Mouse (Mus musculus): ENCODE measurements at regions not wholly inside any gene's neighbourhood (a gene's known extent, or its start where the extent isn't known, plus 50 kb on each side); places are given as distances from the start of the nearest gene placed in this dataset.

GRCm38 (mm10) chr10:111576395-111577069 lies 70.4 kb downstream of the Phlda1 start:
- Histone ChIP-seq H3K4me1 (ENCODE audit: control insufficient read depth, insufficient read depth, low read length) (peaks cover 2% of the 10 kb centered on the region; the same call in 1 of the 2 replicates), H3K4me3 (ENCODE audit: insufficient read depth, low read length) (no peak overlapping the region), H3K27ac (ENCODE audit: insufficient read depth, low read length) (no peak overlapping the region)
- TF ChIP-seq CTCF (IDR thresholded peaks at IDR 0.05; ENCODE audit: extremely low read depth, insufficient read depth, low read length), result no peak
- TF ChIP-seq POLR2A (IDR thresholded peaks at IDR 0.05; ENCODE audit: extremely low read depth, insufficient read depth, low read length), result no peak

GRCm38 (mm10) chr10:111578536-111578935 lies 72.5 kb downstream of the Phlda1 start:
- Histone ChIP-seq H3K4me1 (ENCODE audit: control insufficient read depth, insufficient read depth, low read length) (peaks cover 2% of the 10 kb centered on the region; the same call in 1 of the 2 replicates), H3K4me3 (ENCODE audit: insufficient read depth, low read length) (no peak overlapping the region), H3K27ac (ENCODE audit: insufficient read depth, low read length) (no peak overlapping the region)
- no peak for TF ChIP-seq POLR2A (IDR thresholded peaks at IDR 0.05; ENCODE audit: extremely low read depth, insufficient read depth, low read length)
- no peak for TF ChIP-seq CTCF (IDR thresholded peaks at IDR 0.05; ENCODE audit: extremely low read depth, insufficient read depth, low read length)

GRCm38 (mm10) chr10:111579481-111579880 lies 73.4 kb downstream of the Phlda1 start:
- TF ChIP-seq CTCF (IDR thresholded peaks at IDR 0.05; ENCODE audit: extremely low read depth, insufficient read depth, low read length), result no peak
- no peak for TF ChIP-seq POLR2A (IDR thresholded peaks at IDR 0.05; ENCODE audit: extremely low read depth, insufficient read depth, low read length)
- Histone ChIP-seq H3K27ac (ENCODE audit: insufficient read depth, low read length) (0 out of 2 replicates have a peak overlapping the region, but pooled peaks have one; percentile 17), H3K4me1 (ENCODE audit: control insufficient read depth, insufficient read depth, low read length) (peaks cover 2% of the 10 kb centered on the region; the same call in 1 of the 2 replicates), H3K4me3 (ENCODE audit: insufficient read depth, low read length) (no peak overlapping the region)

- H3K4me1 ChIP-seq (ENCODE audit: control insufficient read depth, insufficient read depth, low read length), result peaks cover 2% of the 10 kb centered on the region; the same call in 1 of the 2 replicates
- H3K4me3 ChIP-seq (ENCODE audit: insufficient read depth, low read length), result no peak overlapping the region
- TF ChIP-seq CTCF (IDR thresholded peaks at IDR 0.05; ENCODE audit: extremely low read depth, insufficient read depth, low read length) (no peak), POLR2A (IDR thresholded peaks at IDR 0.05; ENCODE audit: extremely low read depth, insufficient read depth, low read length) (no peak)
- H3K27ac ChIP-seq (ENCODE audit: insufficient read depth, low read length), result no peak overlapping the region
Observed at GRCm38 (mm10) chr10:111580401-111581100, 74.5 kb downstream of the Phlda1 start.

- TF ChIP-seq CTCF (IDR thresholded peaks at IDR 0.05; ENCODE audit: extremely low read depth, insufficient read depth, low read length) (no peak), POLR2A (IDR thresholded peaks at IDR 0.05; ENCODE audit: extremely low read depth, insufficient read depth, low read length) (no peak)
- H3K4me3 ChIP-seq (ENCODE audit: insufficient read depth, low read length), result no peak overlapping the region
- H3K27ac ChIP-seq (ENCODE audit: insufficient read depth, low read length), result no peak overlapping the region
- H3K4me1 ChIP-seq (ENCODE audit: control insufficient read depth, insufficient read depth, low read length), result no peaks in the 10 kb centered on the region
Observed at GRCm38 (mm10) chr10:111581847-111582246, 75.8 kb downstream of the Phlda1 start.

- no peaks in the 10 kb centered on the region for H3K4me1 ChIP-seq (ENCODE audit: control insufficient read depth, insufficient read depth, low read length)
- H3K4me3 ChIP-seq (ENCODE audit: insufficient read depth, low read length), result no peak overlapping the region
- no peak overlapping the region for H3K27ac ChIP-seq (ENCODE audit: insufficient read depth, low read length)
- no peak for TF ChIP-seq CTCF (IDR thresholded peaks at IDR 0.05; ENCODE audit: extremely low read depth, insufficient read depth, low read length)
- TF ChIP-seq POLR2A (IDR thresholded peaks at IDR 0.05; ENCODE audit: extremely low read depth, insufficient read depth, low read length), result no peak
Observed at GRCm38 (mm10) chr10:111582321-111583123, 76.4 kb downstream of the Phlda1 start.

GRCm38 (mm10) chr10:111583124-111583743 lies 77.1 kb downstream of the Phlda1 start:
- H3K4me3 ChIP-seq (ENCODE audit: insufficient read depth, low read length), result no peak overlapping the region
- H3K4me1 ChIP-seq (ENCODE audit: control insufficient read depth, insufficient read depth, low read length), result no peaks in the 10 kb centered on the region
- TF ChIP-seq CTCF (IDR thresholded peaks at IDR 0.05; ENCODE audit: extremely low read depth, insufficient read depth, low read length), result no peak
- TF ChIP-seq POLR2A (IDR thresholded peaks at IDR 0.05; ENCODE audit: extremely low read depth, insufficient read depth, low read length), result no peak
- H3K27ac ChIP-seq (ENCODE audit: insufficient read depth, low read length), result no peak overlapping the region

- no peak overlapping the region for H3K27ac ChIP-seq (ENCODE audit: insufficient read depth, low read length)
- no peak for TF ChIP-seq CTCF (IDR thresholded peaks at IDR 0.05; ENCODE audit: extremely low read depth, insufficient read depth, low read length)
- no peak for TF ChIP-seq POLR2A (IDR thresholded peaks at IDR 0.05; ENCODE audit: extremely low read depth, insufficient read depth, low read length)
- H3K4me3 ChIP-seq (ENCODE audit: insufficient read depth, low read length), result no peak overlapping the region
- no peaks in the 10 kb centered on the region for H3K4me1 ChIP-seq (ENCODE audit: control insufficient read depth, insufficient read depth, low read length)
Observed at GRCm38 (mm10) chr10:111583744-111584152, 77.7 kb downstream of the Phlda1 start.
